Mouse (Mus musculus): ENCODE results near the gene Heyl.

GRCm38 (mm10) chr4:123192336-123192735 lies 41.0 kb upstream of the Heyl start:
- TF ChIP-seq POLR2A (IDR thresholded peaks at IDR 0.05; ENCODE audit: low read depth, low read length), result no peak
- no peak for TF ChIP-seq CTCF (IDR thresholded peaks at IDR 0.05; ENCODE audit: borderline replicate concordance, insufficient read depth, low read length)
